Mouse (Mus musculus) spleen, adult 12 weeks (tissue): ENCODE measurements around the gene Aqp2.

Source experiments
- DNase-seq: peaks from one replicate; pipeline ENCODE4 v3.0.0; 2022; ENCODE audit warnings: low spot score

The Aqp2 gene

GRCm38 (mm10) chr15:99578802-99579485 is at the start of gene Aqp2:
Gene Aqp2 (plus strand): TSS chr15:99579055.
- DNase-seq = no peak

DNA sequence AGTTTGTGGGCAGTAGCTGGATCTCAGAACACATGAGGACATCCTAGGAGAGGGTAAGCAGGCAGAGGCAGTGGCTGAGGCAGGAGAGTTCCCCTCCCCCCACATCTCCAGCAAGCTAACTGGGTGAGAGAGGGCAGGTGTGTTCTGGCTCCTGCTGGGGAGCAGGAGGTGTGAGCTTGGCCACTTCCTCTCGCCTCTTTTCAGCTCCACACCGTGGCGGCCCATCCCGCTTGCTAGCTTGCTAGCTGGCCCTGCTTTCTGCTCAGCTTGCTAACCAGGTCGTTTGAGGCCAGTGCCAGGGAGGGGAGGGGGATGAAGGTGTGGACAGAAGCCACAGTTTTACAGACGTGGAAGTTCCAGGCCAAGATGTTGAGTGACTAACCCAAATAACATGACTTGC is 47.7 kb upstream of the Aqp2 start:
- no peak for DNase-seq

- DNase-seq = no peak
These were observed 46.8 kb upstream of the Aqp2 start for GRCm38 (mm10) chr15:99532023-99532422.

- no peak for DNase-seq
These were observed 41.7 kb upstream of the Aqp2 start for GRCm38 (mm10) chr15:99536889-99537862.

DNA sequence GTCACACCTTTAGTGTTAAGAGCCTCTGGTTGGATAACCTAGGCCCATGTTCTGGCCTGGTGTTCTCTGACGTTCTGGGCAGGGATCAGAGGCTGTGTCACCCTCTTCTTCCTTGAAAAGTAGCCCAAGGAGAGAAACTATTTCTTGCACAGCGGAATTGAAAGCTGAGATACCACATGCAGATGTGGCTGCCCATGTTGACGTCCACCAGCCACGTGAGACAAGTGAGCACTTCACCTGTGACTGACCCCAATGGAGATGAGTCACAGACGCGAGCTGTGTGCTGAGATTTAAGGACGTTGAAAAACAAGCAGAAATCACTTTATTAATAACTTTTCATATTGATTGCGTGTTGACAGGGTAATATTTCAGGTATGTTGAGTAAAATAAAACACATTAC is 39.0 kb upstream of the Aqp2 start:
- no peak for DNase-seq

- no peak for DNase-seq
These were observed 34.8 kb upstream of the Aqp2 start for GRCm38 (mm10) chr15:99544047-99544446.

GRCm38 (mm10) chr15:99546596-99546995 is 32.3 kb upstream of the Aqp2 start:
- no peak for DNase-seq

GRCm38 (mm10) chr15:99547732-99548131 is 31.1 kb upstream of the Aqp2 start:
- no peak for DNase-seq

GRCm38 (mm10) chr15:99549901-99550300 is 29.0 kb upstream of the Aqp2 start:
- DNase-seq = no peak

DNA sequence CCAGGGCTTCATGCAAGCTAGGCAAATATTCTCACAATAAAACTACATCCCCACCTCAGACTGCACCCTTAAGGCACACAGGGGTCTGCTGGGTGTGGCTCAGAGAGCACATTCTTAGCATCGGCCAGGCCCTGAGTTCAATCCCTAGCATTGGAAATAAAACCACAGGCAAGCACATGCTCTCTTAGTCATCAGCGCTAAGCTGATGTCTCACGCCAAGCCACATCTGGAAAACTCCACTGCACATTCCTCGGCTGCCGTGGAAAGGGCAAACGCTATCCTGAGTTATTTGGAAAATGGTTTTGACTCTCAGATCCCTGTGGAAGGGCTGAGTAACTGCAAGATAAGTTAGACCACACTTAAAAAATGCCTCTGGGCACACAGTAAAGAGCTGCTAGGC is 25.1 kb upstream of the Aqp2 start:
- no peak for DNase-seq

DNA sequence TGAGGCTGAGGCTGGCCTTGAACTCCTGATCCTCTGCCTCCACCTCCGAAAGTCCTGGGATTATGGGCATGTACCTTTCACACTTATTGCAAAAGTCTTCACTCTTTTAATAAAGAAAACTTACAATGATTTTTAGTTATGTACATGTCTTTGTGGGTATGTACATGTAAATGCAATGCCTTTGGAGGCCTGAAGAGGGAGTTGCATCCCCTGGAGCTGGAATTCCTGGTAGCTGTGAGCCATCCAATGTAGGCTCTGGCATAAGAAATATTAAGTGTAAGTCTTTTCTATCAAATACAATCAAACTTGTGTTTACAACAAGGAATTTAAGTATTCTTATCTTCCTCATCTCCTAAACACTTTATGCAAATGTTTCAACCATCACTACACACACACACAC is 19.9 kb upstream of the Aqp2 start:
- DNase-seq = no peak

DNA sequence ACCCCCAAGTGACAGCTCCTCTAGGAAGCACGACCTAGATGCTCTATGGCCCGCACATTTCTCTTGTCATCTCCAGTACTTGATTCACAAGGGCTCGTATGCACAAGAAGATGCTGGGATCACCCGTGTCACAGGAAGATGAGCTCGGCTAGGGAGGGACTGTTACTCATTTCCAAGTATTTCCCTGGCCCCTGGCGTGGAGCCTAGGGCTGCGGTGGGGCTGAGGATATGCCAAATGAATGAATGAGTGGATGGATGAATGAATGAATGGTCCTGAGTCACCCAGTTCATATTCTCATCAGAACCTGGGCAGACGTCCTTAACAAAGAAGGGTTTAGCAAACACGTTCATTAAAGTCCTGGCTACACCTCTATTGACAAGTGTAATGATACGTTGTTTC is 18.6 kb upstream of the Aqp2 start:
- DNase-seq = no peak

DNA sequence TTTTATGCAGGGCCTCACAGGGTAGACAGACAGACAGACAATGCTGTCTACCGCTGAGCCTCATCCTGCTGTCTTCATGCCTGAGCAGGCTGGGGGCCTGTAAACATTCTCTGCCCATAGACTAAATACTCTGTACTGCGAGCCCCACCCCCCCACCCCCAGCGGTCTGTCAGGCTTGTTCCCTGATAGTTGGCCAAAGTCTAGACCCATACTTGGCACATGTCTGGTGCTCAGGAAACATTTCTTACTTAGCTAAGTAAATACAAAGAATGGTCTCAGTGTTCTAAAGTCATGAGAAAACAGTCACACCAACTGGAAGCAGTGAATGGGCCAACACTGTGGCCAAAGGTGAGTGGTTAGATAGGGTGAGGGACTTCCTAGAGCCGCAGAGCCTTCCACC is 11.5 kb upstream of the Aqp2 start:
- no peak for DNase-seq

DNA sequence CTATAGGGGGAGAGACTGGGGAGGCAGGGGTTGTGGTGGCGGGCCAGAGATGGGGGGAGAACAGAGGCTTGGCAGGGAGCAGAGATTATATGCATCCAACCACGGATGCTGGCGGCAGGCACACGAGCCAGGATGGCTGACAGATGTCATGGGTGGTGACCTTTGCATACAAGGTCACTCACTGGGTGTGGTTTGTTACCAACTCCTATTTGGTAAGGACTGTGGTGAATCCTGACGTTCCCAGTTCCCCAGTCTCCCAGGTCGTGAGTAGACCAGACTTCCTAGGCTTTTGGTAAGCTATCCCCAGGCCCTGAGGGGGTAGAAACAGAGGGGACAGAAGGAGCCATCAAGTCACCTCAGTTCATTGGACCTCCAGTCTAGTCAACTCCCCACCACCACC is 10.2 kb upstream of the Aqp2 start:
- DNase-seq = no peak

- DNase-seq = no peak
These were observed 9.7 kb upstream of the Aqp2 start for GRCm38 (mm10) chr15:99569123-99569522.

GRCm38 (mm10) chr15:99583463-99584344 is 4.8 kb downstream of the Aqp2 start:
- no peak for DNase-seq

GRCm38 (mm10) chr15:99584407-99585202 is 5.8 kb downstream of the Aqp2 start:
- no peak for DNase-seq

DNA sequence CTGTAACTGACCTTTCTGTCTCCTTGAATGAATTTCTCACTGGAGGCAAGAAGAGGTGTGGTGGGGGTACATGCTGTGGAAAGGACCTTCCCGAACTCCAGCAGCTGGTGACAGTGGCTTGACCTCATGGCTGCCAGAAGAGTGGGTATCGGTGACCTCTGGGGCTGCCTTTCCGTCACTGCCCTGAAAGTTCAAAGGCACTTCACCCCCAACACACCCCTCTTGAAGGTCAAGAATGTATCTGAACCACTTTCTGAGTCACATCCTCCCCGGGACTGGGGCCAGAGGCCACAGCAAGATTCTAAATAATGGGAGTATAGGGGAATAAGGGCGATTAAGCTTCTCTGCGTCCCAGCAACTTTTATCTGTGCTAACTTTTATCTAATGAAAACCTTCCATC is 6.9 kb downstream of the Aqp2 start:
- DNase-seq = no peak

GRCm38 (mm10) chr15:99586525-99586924 is 7.7 kb downstream of the Aqp2 start:
- DNase-seq = no peak

DNA sequence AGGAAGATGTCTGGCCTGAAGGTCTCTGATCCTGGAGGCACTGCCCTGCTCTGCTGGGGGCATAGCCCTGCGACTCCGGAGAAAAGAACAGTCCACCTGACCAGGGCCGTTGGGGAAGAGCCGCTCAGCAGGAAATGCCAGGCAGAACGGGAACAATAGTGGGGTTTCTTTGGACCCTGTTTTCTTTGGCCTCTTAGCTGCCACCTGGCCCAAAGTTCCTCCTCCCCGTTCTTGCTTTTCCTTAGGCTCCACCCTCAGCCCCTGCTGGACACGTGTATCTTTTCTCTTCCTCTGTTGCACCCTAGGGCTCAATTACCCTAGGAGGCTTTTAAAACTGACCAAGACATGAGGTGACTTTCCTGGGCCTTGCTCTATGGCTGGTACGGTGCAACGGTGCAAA is 10.4 kb downstream of the Aqp2 start:
- no peak for DNase-seq

GRCm38 (mm10) chr15:99589704-99590103 is 10.8 kb downstream of the Aqp2 start:
- DNase-seq = no peak
